ENCODE assay signal across 7 mouse cellular contexts in genomic region chr3:79590863-79591792, GRCm38 (mm10). TPM values are rescaled to one million over a fixed set of nuclear protein-coding genes. Genes with fewer than 3 reads are reported as not detected.
DNase-seq lines count a peak whose midpoint lies in the region; ATAC-seq and TF ChIP-seq lines count a peak whose summit lies in the region.

Gene Ppid, plus strand, starts transcription at chr3:79591342.

- H3K27me3 ChIP-seq in intestine, embryonic 14.5 days (replicated peaks; ENCODE audit: control insufficient read depth, insufficient read depth, low read length) = no peaks in the 10 kb centered on the region
- no peaks in the 10 kb centered on the region for H3K27me3 ChIP-seq in midbrain, embryonic 11.5 days (ENCODE audit: control insufficient read depth, insufficient read depth, low read length)
- H3K27me3 ChIP-seq in small intestine, adult 2 months (ENCODE audit: control insufficient read depth, insufficient read depth, low read length) = no peaks in the 10 kb centered on the region

- no peaks in the 10 kb centered on the region for H3K9me3 ChIP-seq in intestine, embryonic 14.5 days (ENCODE audit: control insufficient read depth, low read length)
- no peaks in the 10 kb centered on the region for H3K9me3 ChIP-seq in midbrain, embryonic 11.5 days (ENCODE audit: control insufficient read depth, low read length)

- peak within 1 kb of the TSS; percentile 86 for H3K4me2 ChIP-seq in intestine, embryonic 14.5 days (ENCODE audit: low read length)
- H3K4me2 ChIP-seq in midbrain, embryonic 11.5 days = peak within 1 kb of the TSS; percentile 57

- ATAC-seq in intestine, embryonic 14.5 days (replicated peaks; ENCODE audit: low FRiP score, low TSS enrichment, low read depth) = peak; percentile 89
- ATAC-seq in midbrain, embryonic 11.5 days (ENCODE audit: low FRiP score) = peak; percentile 88

- peaks cover 28% of the 10 kb centered on the region for H3K36me3 ChIP-seq in intestine, embryonic 14.5 days (ENCODE audit: control insufficient read depth, insufficient read depth, low read length)
- no peaks in the 10 kb centered on the region; the same call in 1 of the 2 replicates for H3K36me3 ChIP-seq in midbrain, embryonic 11.5 days (ENCODE audit: control insufficient read depth, insufficient read depth, low read length)
- H3K36me3 ChIP-seq in small intestine, adult 2 months (ENCODE audit: control insufficient read depth, insufficient read depth, low read length) = peaks cover 12% of the 10 kb centered on the region

- intact Hi-C loops in gastrocnemius, postnatal 14 days (cut with DNase I; ENCODE audit: low total_unique reads) = no loop called here
- intact Hi-C loops in left cerebral cortex, postnatal 36 days (cut with DNase I) = loop anchor here (10.0 kb wide), 1 partner anchor 496 kb away; no protein-coding TSS in a partner anchor

- H3K4me3 ChIP-seq in intestine, embryonic 14.5 days (ENCODE audit: low read depth, low read length) = peak within 1 kb of the TSS; percentile 92
- peak within 1 kb of the TSS; percentile 83 for H3K4me3 ChIP-seq in midbrain, embryonic 11.5 days (ENCODE audit: low read depth, low read length)
- H3K4me3 ChIP-seq in small intestine, adult 2 months (ENCODE audit: low read depth, low read length) = peak within 1 kb of the TSS; percentile 93

- no peak for TF ChIP-seq CTCF in small intestine, adult 2 months (IDR thresholded peaks at IDR 0.05; ENCODE audit: extremely low read depth, insufficient read length, insufficient replicate concordance, low read depth, low read length)

- peak within 1 kb of the TSS; percentile 85 for H3K27ac ChIP-seq in intestine, embryonic 14.5 days (ENCODE audit: low read depth)
- peak within 1 kb of the TSS; percentile 59 for H3K27ac ChIP-seq in midbrain, embryonic 11.5 days (ENCODE audit: low read depth, low read length)
- peak within 1 kb of the TSS; percentile 43; the same call in 1 of the 2 replicates for H3K27ac ChIP-seq in small intestine, adult 2 months (ENCODE audit: insufficient read depth, low read depth, low read length)

- 2% methylated on average over 63 of the region's 63 CpGs for WGBS in intestine, embryonic 14.5 days
- WGBS in midbrain, embryonic 11.5 days = 4% methylated on average over 63 of the region's 63 CpGs
- WGBS in small intestine, adult 2 months = 3% methylated on average over 63 of the region's 63 CpGs

- peak within 1 kb of the TSS; percentile 94 for H3K9ac ChIP-seq in intestine, embryonic 14.5 days (ENCODE audit: low read length)
- peak within 1 kb of the TSS; percentile 83 for H3K9ac ChIP-seq in midbrain, embryonic 11.5 days (ENCODE audit: low read length)

- peak; percentile 61 for TF ChIP-seq POLR2A in small intestine, adult 2 months (IDR thresholded peaks at IDR 0.05; ENCODE audit: low read depth, low read length)

- peak; percentile 64 to 70 for DNase-seq in adrenal gland, adult 18-20 months (ENCODE audit: low spot score in 2 of 2)
- DNase-seq in embryo, embryonic 10.5 days (ENCODE audit: low spot score) = peak; percentile 90
- DNase-seq in gastrocnemius, postnatal 14 days = peak; percentile 77
- peak; percentile 92 for DNase-seq in intestine, embryonic 14.5 days (ENCODE audit: low spot score)
- DNase-seq in left cerebral cortex, postnatal 36 days (ENCODE audit: low spot score in 2 of 2) = peak; percentile 76 to 81
- peak; percentile 98 for DNase-seq in midbrain, embryonic 11.5 days (ENCODE audit: low spot score, missing footprints)

- H3K4me1 ChIP-seq in intestine, embryonic 14.5 days (replicated peaks; ENCODE audit: control insufficient read depth, insufficient read depth, low read length) = peaks cover 10% of the 10 kb centered on the region; the same call in 1 of the 2 replicates
- peaks cover 6% of the 10 kb centered on the region for H3K4me1 ChIP-seq in midbrain, embryonic 11.5 days (ENCODE audit: control insufficient read depth, insufficient read depth, low read length)
- H3K4me1 ChIP-seq in small intestine, adult 2 months (ENCODE audit: control insufficient read depth, insufficient read depth, insufficient read length, low read length) = peaks cover 2% of the 10 kb centered on the region; the same call in 1 of the 2 replicates

RNA-seq across cellular contexts. Expression of gene Ppid, which starts in this region (rescaled TPM):
- 10 to 100 TPM; 61.4 to 63.0 TPM for total RNA-seq in adrenal gland, adult 18-20 months (2021)
- 10 to 100 TPM; 29.5 to 29.6 TPM for total RNA-seq in gastrocnemius, postnatal 14 days (2021)
- polyA plus RNA-seq in intestine, embryonic 14.5 days (2014; fragmentation: Nextera tagmentation; extraction: Ambion mirVana) = 162 and 179 TPM in 2 replicates
- 10 to 100 TPM; 55.1 to 72.5 TPM for total RNA-seq in left cerebral cortex, postnatal 36 days (2021)
- 207 and 233 TPM in 2 replicates for polyA plus RNA-seq in midbrain, embryonic 11.5 days (2014; fragmentation: Nextera tagmentation; extraction: Ambion mirVana)
- 0.50 and 0.86 TPM in 2 replicates for polyA plus RNA-seq in small intestine, adult 2 months (2012; rRNA removed)

Comparison
In these comparisons a context has a peak if more than half of its experiments do, and no peak if none do; other contexts are left out.
1. Peak in every context shown above with its lines: DNase-seq, ATAC-seq, H3K4me3 ChIP-seq and H3K27ac ChIP-seq.
2. RNA of gene Ppid (polyA plus RNA-seq): 207 to 233 TPM in midbrain, embryonic 11.5 days and 162 to 179 TPM in intestine, embryonic 14.5 days; 0.50 to 0.86 TPM in small intestine, adult 2 months; every median in the first group is over 10 times any median in the second.